Mouse (Mus musculus) cortical plate, adult 2 months (tissue): ENCODE results near the gene Dtx2. TPM values are rescaled to one million over a fixed set of nuclear protein-coding genes. Genes with fewer than 3 reads are reported as not detected.

Experiments
- H3K27ac ChIP-seq: fragments of 200-500 bp; 2 replicates; pipeline ENCODE4 v1.5.1; 2012; ENCODE audit warnings: low read length, control low read depth, inconsistent platforms; ENCODE audit not compliant: insufficient read depth
- H3K4me1 ChIP-seq: fragments of 200-500 bp; 2 replicates; pipeline ENCODE4 v1.6.1; 2011; ENCODE audit warnings: low read length; ENCODE audit not compliant: control insufficient read depth, insufficient read depth
- H3K4me3 ChIP-seq: fragments of 200-500 bp; 2 replicates; pipeline ENCODE4 v1.5.1; 2011; ENCODE audit warnings: mild to moderate bottlenecking, low read length, control low read depth; ENCODE audit not compliant: insufficient read depth
- CTCF ChIP-seq: fragments of 200-500 bp; IDR thresholded peaks from 2 replicates; pipeline ENCODE4 v1.5.1; 2011; ENCODE audit warnings: mild to moderate bottlenecking, control low read depth, low read length; ENCODE audit not compliant: insufficient read depth; ENCODE audit errors: extremely low read depth
- POLR2A ChIP-seq: fragments of 200-500 bp; IDR thresholded peaks from 2 replicates; pipeline ENCODE4 v1.6.1; 2011; ENCODE audit warnings: mild to moderate bottlenecking, low read length, control low read depth; ENCODE audit not compliant: insufficient read depth; ENCODE audit errors: extremely low read depth
- polyA plus RNA-seq: library from polyadenylated mRNA; depleted of rRNA; stranded (reverse); fragments of >200 nt; gene quantifications from 2 replicates; pipeline ENCODE4 v1.2.3, GENCODE M21; 2012; rRNA removed

The Dtx2 gene
- 8.9 and 9.6 TPM in 2 replicates for polyA plus RNA-seq

DNA sequence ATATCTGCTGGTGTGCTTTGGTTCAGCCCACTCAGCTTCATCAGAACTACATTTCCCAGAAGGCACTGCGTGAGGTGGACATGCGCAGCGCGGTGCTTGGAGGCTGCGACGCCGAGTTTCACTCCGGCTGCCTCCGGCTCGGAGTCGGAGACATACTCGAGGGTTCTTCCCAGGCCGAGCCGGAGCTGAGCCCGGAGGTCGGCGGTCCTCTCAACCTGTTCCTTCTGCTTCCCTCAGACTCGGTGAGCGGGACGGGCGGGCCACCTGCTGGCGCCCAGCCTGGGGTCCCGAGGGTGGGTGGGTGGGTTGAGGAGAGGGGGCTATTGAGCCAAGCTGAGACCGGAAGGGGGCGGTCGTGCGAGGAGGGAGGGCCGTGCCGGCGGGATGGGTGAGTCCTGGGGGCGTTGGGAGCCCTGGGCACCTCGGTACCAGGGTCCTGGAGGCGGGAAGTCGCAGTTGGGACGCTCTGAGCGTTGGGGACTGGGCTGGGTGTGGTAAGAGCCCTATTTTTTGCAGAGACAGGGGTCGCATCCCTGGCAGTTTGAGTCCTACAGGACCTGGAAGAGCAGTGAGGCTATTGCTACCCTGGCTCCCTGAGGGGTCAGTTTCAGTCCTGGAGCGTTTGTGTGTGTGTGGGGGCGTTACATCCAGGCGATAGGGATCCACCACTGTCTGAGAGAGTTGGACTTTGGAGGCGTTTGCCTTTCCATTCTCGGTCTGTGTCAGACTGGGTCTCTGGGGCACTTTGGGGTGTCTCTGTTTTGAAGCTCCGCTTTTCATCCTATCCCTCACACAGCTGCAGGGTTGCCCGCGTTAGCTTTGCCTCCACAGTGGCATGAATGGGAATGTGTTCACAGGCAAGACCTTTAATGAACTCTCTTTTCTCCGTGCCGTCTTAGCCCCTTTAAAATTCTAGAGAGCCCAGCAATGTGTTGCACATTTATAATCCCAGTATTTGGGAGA is at the start of gene Dtx2:
Gene Dtx2, plus strand, starts transcription at position 76 of the 963 bp plus-strand sequence.
- no peak within 1 kb of the TSS for H3K27ac ChIP-seq
- TF ChIP-seq POLR2A (peak; percentile 97), CTCF (no peak)

DNA sequence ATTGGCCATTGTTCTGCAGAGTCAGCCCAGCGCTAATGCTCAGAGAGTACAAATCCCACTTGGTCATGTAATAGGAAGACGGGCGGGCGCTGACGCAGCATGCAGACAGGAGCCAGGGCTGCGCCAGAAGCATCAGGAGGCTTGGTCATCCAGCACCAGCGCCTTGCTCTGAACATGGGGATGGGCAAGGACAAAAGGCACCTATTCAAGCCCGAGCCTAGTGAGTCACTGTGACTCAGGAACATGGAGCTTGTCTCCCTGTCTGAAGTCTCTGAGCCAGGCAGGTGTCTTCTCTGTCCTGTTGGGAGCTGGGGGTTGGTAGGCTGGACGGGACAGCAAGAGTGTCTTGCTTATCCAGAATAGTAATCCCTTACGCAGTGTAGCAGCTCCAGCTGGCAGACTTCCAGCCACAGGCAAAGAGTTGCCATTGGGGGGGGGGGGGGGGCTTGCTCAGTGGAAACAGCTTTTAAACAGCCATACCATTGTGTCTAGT is 48.6 kb upstream of the Dtx2 start:
- Histone ChIP-seq H3K27ac (no peak overlapping the region), H3K4me1 (no peaks in the 10 kb centered on the region), H3K4me3 (no peak overlapping the region)
- TF ChIP-seq CTCF (no peak), POLR2A (no peak)

More for the DNA sequence above, at the start of gene Dtx2:
- Histone ChIP-seq H3K4me3 (peak within 1 kb of the TSS; percentile 68), H3K4me1 (peaks cover 1% of the 10 kb centered on the region)

GRCm38 (mm10) chr5:135946621-135947020 is 48.0 kb upstream of the Dtx2 start:
- Histone ChIP-seq H3K27ac (no peak overlapping the region), H3K4me1 (no peaks in the 10 kb centered on the region), H3K4me3 (no peak overlapping the region)
- TF ChIP-seq CTCF (no peak), POLR2A (no peak)

DNA sequence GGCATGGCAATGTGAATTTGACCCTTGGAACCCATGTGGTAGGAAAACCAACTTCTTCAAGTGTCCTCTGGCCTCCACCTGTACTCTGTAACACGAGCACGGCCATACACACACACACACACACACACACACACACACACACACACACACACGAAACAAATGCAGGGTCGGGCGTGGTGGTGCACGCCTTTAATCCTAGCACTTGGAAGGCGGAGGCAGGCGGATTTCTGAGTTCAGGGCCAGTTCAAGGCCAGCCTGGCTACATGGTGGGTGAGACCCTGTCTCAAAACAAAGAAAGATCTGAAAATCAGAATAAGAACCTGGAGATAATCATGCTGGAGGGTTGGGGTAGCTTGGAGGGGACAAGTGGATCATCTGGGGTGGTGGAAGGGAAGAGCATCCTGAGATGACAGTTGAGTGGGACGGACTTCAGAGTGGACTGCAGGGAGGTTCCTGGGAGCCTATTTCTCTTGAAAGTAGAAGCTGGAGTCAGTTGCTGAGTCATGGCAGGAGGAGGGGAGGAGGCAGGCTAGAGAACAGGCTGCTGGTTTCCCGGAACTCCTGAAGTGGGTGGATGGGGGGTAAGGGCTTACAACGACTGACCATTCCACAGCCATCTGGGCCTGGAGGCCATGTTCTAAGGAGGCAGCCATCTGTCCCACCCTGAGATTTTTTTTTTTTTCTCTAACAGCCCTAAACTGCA is 43.7 kb upstream of the Dtx2 start:
- TF ChIP-seq POLR2A (no peak), CTCF (no peak)
- Histone ChIP-seq H3K27ac (no peak overlapping the region), H3K4me1 (no peaks in the 10 kb centered on the region), H3K4me3 (no peak overlapping the region)

GRCm38 (mm10) chr5:135951660-135952059 is 42.9 kb upstream of the Dtx2 start:
- no peak overlapping the region for H3K4me3 ChIP-seq
- no peak for TF ChIP-seq CTCF
- TF ChIP-seq POLR2A = no peak
- no peaks in the 10 kb centered on the region for H3K4me1 ChIP-seq
- H3K27ac ChIP-seq = no peak overlapping the region

DNA sequence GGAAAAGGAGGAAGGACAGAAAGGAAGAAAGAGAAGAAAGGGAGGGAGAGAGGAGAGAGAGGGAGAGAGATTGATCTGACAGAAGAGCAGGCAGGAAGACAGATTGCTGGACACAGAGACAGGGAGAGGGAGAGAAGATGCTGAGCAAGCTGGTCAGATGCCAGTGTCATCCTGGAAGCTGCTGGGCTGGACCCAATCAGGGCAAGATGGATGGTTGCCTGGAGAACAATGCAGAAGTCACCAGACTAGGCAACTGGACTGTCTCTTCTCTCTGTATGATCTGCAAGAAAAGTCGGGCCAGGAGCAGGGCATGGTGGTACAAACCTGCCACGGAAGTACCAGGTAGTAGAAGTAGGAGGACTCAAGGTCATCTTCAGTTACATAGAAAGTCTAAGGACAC is 41.8 kb upstream of the Dtx2 start:
- Histone ChIP-seq H3K27ac (no peak overlapping the region), H3K4me1 (no peaks in the 10 kb centered on the region), H3K4me3 (no peak overlapping the region)
- TF ChIP-seq CTCF (no peak), POLR2A (no peak)

DNA sequence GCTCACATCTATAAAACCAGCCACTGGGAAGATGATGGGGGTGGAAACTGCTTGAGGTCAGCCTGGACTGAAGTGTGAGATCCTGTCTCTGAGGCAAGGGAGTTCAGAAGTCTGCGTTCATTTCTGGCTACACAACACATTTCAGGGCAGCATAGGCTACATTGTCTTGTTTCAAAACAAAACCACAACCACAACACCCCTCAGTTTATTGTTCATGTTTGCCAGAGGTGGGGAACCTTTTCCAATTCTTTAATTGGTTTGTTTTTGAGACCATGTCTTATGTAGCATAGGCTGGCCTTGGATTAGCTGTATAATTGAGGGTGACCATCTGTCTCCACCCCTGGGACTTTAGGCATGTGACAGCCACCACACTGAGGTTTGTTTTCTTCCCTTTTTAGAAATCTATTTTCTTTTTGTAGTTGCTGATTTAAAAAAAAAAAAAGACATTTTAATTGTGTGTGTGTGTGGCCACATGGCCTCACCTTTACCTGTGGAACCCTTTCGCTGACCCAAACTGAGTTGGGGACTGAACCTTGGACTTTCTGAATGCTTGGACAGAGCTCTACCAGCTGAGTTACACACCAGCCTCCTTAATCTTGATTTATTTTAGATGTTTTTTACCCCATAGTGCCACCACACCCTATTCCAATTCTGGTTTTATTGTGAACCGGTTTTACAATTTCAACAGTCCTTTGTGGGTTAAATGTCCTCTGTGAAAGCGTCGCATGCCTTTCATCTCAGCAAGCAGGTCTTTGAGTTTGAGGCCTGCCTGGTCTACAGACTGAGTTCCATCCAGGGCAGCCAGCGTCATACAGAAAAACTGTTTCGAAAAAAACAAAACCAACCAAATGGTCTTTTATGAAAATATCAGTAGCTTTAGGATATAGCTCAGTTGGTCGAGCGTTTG is 38.0 kb upstream of the Dtx2 start:
- Histone ChIP-seq H3K27ac (peak overlapping the region; percentile 7; the same call in 1 of the 2 replicates), H3K4me1 (peaks cover 2% of the 10 kb centered on the region; the same call in 1 of the 2 replicates), H3K4me3 (peak overlapping the region; percentile 28; the same call in 1 of the 2 replicates)
- no peak for TF ChIP-seq POLR2A
- TF ChIP-seq CTCF = no peak

- peak overlapping the region; percentile 28 for H3K4me3 ChIP-seq
- TF ChIP-seq CTCF (no peak), POLR2A (peak; percentile 81)
- peak overlapping the region; percentile 65 for H3K27ac ChIP-seq
- H3K4me1 ChIP-seq = peaks cover 5% of the 10 kb centered on the region; the same call in 1 of the 2 replicates
Measured at GRCm38 (mm10) chr5:135957207-135957974, 37.2 kb upstream of the Dtx2 start.
